Mouse (Mus musculus): Measurements from ENCODE around the gene Nek6. TPM values are rescaled to one million over a fixed set of nuclear protein-coding genes. Genes with fewer than 3 reads are reported as not detected.

The Nek6 gene
- polyA plus RNA-seq, 1 experiment from 2014 or later: 75.1 TPM

DNA sequence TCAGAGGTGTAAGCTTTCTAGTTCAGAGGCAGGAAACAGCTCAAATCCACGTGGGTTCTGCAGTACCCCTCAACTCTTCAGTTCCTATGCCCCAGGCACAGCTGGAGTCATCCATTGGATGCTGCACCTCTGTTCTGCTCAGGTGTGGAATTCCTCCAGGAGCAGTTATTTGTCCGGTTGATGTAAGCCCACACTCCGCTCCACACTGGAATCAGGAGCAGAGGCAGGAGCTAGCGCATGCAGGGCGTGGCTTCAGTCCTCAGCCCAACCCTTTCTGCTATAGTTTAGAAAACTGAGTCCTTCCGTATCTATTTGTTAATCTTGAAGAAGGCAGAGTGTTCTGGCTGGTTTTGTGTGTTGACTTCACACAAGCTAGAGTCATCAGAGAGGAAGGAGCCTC is 9.3 kb upstream of the Nek6 start:
- WGBS: 81% methylated on average over 6 of the region's 6 CpGs
- Histone ChIP-seq H3K4me3 (ENCODE audit: low read depth, low read length) (no peak overlapping the region), H3K27ac (ENCODE audit: low read depth, low read length) (no peak overlapping the region), H3K9ac (ENCODE audit: low read length) (no peak overlapping the region), H3K4me2 (ENCODE audit: low read depth) (no peak overlapping the region), H3K9me3 (ENCODE audit: control insufficient read depth, low read length) (no peaks in the 10 kb centered on the region), H3K36me3 (ENCODE audit: control insufficient read depth, insufficient read depth, low read length) (no peaks in the 10 kb centered on the region), H3K27me3 (ENCODE audit: control insufficient read depth, insufficient read depth, low read length) (no peaks in the 10 kb centered on the region), H3K4me1 (ENCODE audit: control insufficient read depth, insufficient read depth, low read length) (no peaks in the 10 kb centered on the region)
- no peak for ATAC-seq (ENCODE audit: insufficient read depth, low FRiP score, low TSS enrichment)
- DNase-seq (ENCODE audit: low spot score): no peak

DNA sequence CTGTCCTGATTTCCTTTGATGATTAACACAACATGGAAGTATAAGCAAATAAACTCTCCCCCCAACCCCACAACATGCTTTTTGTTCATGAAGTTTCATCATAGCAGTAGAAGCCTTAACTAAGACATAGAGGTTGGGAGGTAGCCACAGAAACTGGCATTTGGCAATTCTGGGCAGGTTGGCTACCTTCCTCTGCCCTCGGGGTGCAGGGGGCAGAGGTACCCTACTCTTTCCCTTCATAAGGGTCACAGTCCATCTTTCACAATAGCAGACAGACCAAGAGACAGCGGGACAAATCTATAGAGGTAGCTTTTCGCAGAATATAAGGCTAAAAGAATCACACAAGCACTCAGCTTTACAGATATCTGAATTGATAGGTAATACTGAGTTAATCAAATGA is 8.7 kb upstream of the Nek6 start:
- no peak for DNase-seq (ENCODE audit: low spot score)
- Histone ChIP-seq H3K4me3 (ENCODE audit: low read depth, low read length) (no peak overlapping the region), H3K4me2 (ENCODE audit: low read depth) (no peak overlapping the region), H3K36me3 (ENCODE audit: control insufficient read depth, insufficient read depth, low read length) (no peaks in the 10 kb centered on the region), H3K27me3 (ENCODE audit: control insufficient read depth, insufficient read depth, low read length) (no peaks in the 10 kb centered on the region), H3K4me1 (ENCODE audit: control insufficient read depth, insufficient read depth, low read length) (no peaks in the 10 kb centered on the region), H3K9ac (ENCODE audit: low read length) (no peak overlapping the region), H3K9me3 (ENCODE audit: control insufficient read depth, low read length) (no peaks in the 10 kb centered on the region), H3K27ac (ENCODE audit: low read depth, low read length) (no peak overlapping the region)
- WGBS: 92% methylated on average over 3 of the region's 3 CpGs
- ATAC-seq (ENCODE audit: insufficient read depth, low FRiP score, low TSS enrichment): no peak

GRCm38 (mm10) chr2:38504311-38504710 is 7.1 kb upstream of the Nek6 start:
- no peaks in the 10 kb centered on the region for H3K36me3 ChIP-seq (ENCODE audit: control insufficient read depth, insufficient read depth, low read length)

GRCm38 (mm10) chr2:38507181-38507580 is 4.3 kb upstream of the Nek6 start:
- Histone ChIP-seq H3K27me3 (ENCODE audit: control insufficient read depth, insufficient read depth, low read length) (no peaks in the 10 kb centered on the region), H3K4me3 (ENCODE audit: low read depth, low read length) (no peak overlapping the region), H3K9me3 (ENCODE audit: control insufficient read depth, low read length) (no peaks in the 10 kb centered on the region), H3K9ac (ENCODE audit: low read length) (no peak overlapping the region), H3K27ac (ENCODE audit: low read depth, low read length) (no peak overlapping the region), H3K36me3 (ENCODE audit: control insufficient read depth, insufficient read depth, low read length) (no peaks in the 10 kb centered on the region), H3K4me1 (ENCODE audit: control insufficient read depth, insufficient read depth, low read length) (peaks cover 2% of the 10 kb centered on the region; the same call in 1 of the 2 replicates), H3K4me2 (ENCODE audit: low read depth) (no peak overlapping the region)
- DNase-seq (ENCODE audit: low spot score): no peak
- 90% methylated on average over 1 of the region's 1 CpGs for WGBS
- no peak for ATAC-seq (ENCODE audit: insufficient read depth, low FRiP score, low TSS enrichment)

More at GRCm38 (mm10) chr2:38504311-38504710, 7.1 kb upstream of the Nek6 start:
- Histone ChIP-seq H3K27ac (ENCODE audit: low read depth, low read length) (no peak overlapping the region), H3K4me2 (ENCODE audit: low read depth) (no peak overlapping the region), H3K9ac (ENCODE audit: low read length) (no peak overlapping the region), H3K27me3 (ENCODE audit: control insufficient read depth, insufficient read depth, low read length) (no peaks in the 10 kb centered on the region), H3K4me1 (ENCODE audit: control insufficient read depth, insufficient read depth, low read length) (no peaks in the 10 kb centered on the region), H3K9me3 (ENCODE audit: control insufficient read depth, low read length) (no peaks in the 10 kb centered on the region), H3K4me3 (ENCODE audit: low read depth, low read length) (no peak overlapping the region)
- ATAC-seq (ENCODE audit: insufficient read depth, low FRiP score, low TSS enrichment): no peak
- no peak for DNase-seq (ENCODE audit: low spot score)
- 68% methylated on average over 6 of the region's 6 CpGs for WGBS

DNA sequence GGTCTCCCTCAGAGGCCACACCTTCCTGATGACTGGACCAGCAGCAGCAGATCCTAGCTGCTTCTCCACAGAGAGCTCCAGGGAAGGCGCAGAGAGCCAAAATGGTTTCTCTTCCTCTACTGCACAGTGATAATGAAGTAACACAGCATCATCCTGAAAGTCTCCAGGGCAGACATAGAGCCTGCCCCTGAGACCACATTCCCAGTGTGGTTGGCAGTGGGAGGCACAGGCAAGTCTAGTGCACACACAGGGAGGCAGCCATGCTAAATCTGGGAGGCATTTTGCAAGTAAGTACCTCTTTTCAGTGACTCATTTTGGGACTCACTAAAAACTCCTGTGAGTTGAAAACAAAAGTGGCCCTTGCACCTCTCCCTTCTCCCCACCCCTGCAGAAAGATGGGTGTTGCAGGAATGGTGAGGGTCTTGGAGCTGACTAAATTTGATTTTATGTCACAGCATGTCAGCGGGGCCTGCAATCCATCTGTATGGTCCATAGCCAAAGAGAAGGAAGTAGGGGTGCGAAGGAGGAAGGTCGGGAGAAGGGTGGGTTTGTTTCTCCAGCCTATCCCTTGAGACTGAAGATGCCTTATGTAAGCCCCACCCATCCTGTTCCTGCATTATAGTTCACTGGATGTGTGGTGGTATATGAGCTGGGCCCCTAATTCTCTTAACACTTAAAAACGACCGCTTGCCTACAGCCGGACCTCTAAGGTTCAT is 2.3 kb upstream of the Nek6 start:
- Histone ChIP-seq H3K9ac (ENCODE audit: low read length) (no peak overlapping the region), H3K27ac (ENCODE audit: low read depth, low read length) (no peak overlapping the region), H3K9me3 (ENCODE audit: control insufficient read depth, low read length) (no peaks in the 10 kb centered on the region), H3K27me3 (ENCODE audit: control insufficient read depth, insufficient read depth, low read length) (no peaks in the 10 kb centered on the region), H3K36me3 (ENCODE audit: control insufficient read depth, insufficient read depth, low read length) (no peaks in the 10 kb centered on the region), H3K4me3 (ENCODE audit: low read depth, low read length) (no peak overlapping the region), H3K4me1 (ENCODE audit: control insufficient read depth, insufficient read depth, low read length) (peaks cover 11% of the 10 kb centered on the region), H3K4me2 (ENCODE audit: low read depth) (no peak overlapping the region)
- ATAC-seq (ENCODE audit: insufficient read depth, low FRiP score, low TSS enrichment) (no peak), DNase-seq (ENCODE audit: low spot score) (no peak)
- WGBS: 88% methylated on average over 7 of the region's 7 CpGs

GRCm38 (mm10) chr2:38510120-38510519 is 1.3 kb upstream of the Nek6 start:
- Histone ChIP-seq H3K9me3 (ENCODE audit: control insufficient read depth, low read length) (no peaks in the 10 kb centered on the region), H3K4me2 (ENCODE audit: low read depth) (no peak overlapping the region), H3K27me3 (ENCODE audit: control insufficient read depth, insufficient read depth, low read length) (no peaks in the 10 kb centered on the region), H3K4me1 (ENCODE audit: control insufficient read depth, insufficient read depth, low read length) (peaks cover 11% of the 10 kb centered on the region), H3K27ac (ENCODE audit: low read depth, low read length) (no peak overlapping the region), H3K4me3 (ENCODE audit: low read depth, low read length) (no peak overlapping the region), H3K36me3 (ENCODE audit: control insufficient read depth, insufficient read depth, low read length) (no peaks in the 10 kb centered on the region), H3K9ac (ENCODE audit: low read length) (no peak overlapping the region)
- 83% methylated on average over 1 of the region's 1 CpGs for WGBS
- ATAC-seq (ENCODE audit: insufficient read depth, low FRiP score, low TSS enrichment) (no peak), DNase-seq (ENCODE audit: low spot score) (peak; percentile 9)

GRCm38 (mm10) chr2:38512308-38513182 is 1.1 kb downstream of the Nek6 start:
- H3K9ac ChIP-seq (ENCODE audit: low read length): peak overlapping the region; percentile 72
- peak; percentile 36 for DNase-seq (ENCODE audit: low spot score)
- no peaks in the 10 kb centered on the region for H3K27me3 ChIP-seq (ENCODE audit: control insufficient read depth, insufficient read depth, low read length)
- H3K36me3 ChIP-seq (ENCODE audit: control insufficient read depth, insufficient read depth, low read length): no peaks in the 10 kb centered on the region
- H3K9me3 ChIP-seq (ENCODE audit: control insufficient read depth, low read length): no peaks in the 10 kb centered on the region
- peak overlapping the region; percentile 67 for H3K4me3 ChIP-seq (ENCODE audit: low read depth, low read length)
- WGBS: 16% methylated on average over 16 of the region's 16 CpGs
- 0 out of 2 replicates have a peak overlapping the region, but pooled peaks have one; percentile 39 for H3K27ac ChIP-seq (ENCODE audit: low read depth, low read length)
- H3K4me2 ChIP-seq (ENCODE audit: low read depth): peak overlapping the region; percentile 83
- peak; percentile 11; the same call in 1 of the 2 replicates for ATAC-seq (ENCODE audit: insufficient read depth, low FRiP score, low TSS enrichment)
- peaks cover 21% of the 10 kb centered on the region for H3K4me1 ChIP-seq (ENCODE audit: control insufficient read depth, insufficient read depth, low read length)

DNA sequence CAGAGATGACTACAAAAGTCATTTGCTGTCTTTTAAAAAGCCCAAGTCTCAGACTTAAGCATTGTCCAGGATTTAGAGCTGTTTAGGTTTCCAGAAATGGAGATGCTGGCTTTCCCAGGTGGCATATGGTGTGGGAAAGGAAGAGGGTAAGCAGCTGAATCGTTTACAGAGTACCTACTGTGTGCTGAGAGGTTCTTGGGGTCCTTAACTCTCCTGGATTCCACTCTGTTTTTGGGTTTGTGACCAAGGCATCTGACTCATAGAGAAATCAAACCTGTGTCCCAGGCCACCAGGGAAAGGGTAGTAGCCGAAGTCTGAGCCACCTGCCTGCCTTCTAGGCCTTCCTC is 1.7 kb downstream of the Nek6 start:
- Histone ChIP-seq H3K9ac (ENCODE audit: low read length) (no peak overlapping the region), H3K27ac (ENCODE audit: low read depth, low read length) (no peak overlapping the region), H3K36me3 (ENCODE audit: control insufficient read depth, insufficient read depth, low read length) (no peaks in the 10 kb centered on the region), H3K4me3 (ENCODE audit: low read depth, low read length) (peak overlapping the region; percentile 67), H3K27me3 (ENCODE audit: control insufficient read depth, insufficient read depth, low read length) (no peaks in the 10 kb centered on the region), H3K4me2 (ENCODE audit: low read depth) (peak overlapping the region; percentile 83), H3K4me1 (ENCODE audit: control insufficient read depth, insufficient read depth, low read length) (peaks cover 21% of the 10 kb centered on the region), H3K9me3 (ENCODE audit: control insufficient read depth, low read length) (no peaks in the 10 kb centered on the region)
- ATAC-seq (ENCODE audit: insufficient read depth, low FRiP score, low TSS enrichment): no peak
- 71% methylated on average over 2 of the region's 2 CpGs for WGBS
- no peak for DNase-seq (ENCODE audit: low spot score)

All from neural tube, embryonic 11.5 days (tissue).